Mouse (Mus musculus) forebrain, postnatal 0 days (tissue): ENCODE measurements around the gene Pdcd2l. TPM values are rescaled to one million over a fixed set of nuclear protein-coding genes. Genes with fewer than 3 reads are reported as not detected.

Experiments used
- ATAC-seq: fragments of 200-750 bp; cut with Nextera tagmentation; 2 replicates; pipeline ENCODE4 v1.8.0; 2017; ENCODE audit warnings: mild to moderate bottlenecking, moderate library complexity
- DNase-seq: peaks from one replicate; pipeline ENCODE4 v3.0.0-alpha.2; 2015
- H3K27ac ChIP-seq: fragments of 300-500 bp; sonication (generic); 2 replicates; pipeline ENCODE4 v1.5.1; 2014; ENCODE audit warnings: low read depth, mild to moderate bottlenecking, antibody characterized with exemption, low read length, moderate library complexity, mixed read lengths
- H3K27me3 ChIP-seq: fragments of 300-500 bp; sonication (generic); 2 replicates; pipeline ENCODE4 v1.6.1; 2014; ENCODE audit warnings: mild to moderate bottlenecking, low read length, mixed read lengths; ENCODE audit not compliant: insufficient read depth
- H3K36me3 ChIP-seq: fragments of 300-500 bp; sonication (generic); 2 replicates; pipeline ENCODE4 v1.6.1; 2014; ENCODE audit warnings: mild to moderate bottlenecking, moderate library complexity; ENCODE audit not compliant: insufficient read depth
- H3K4me1 ChIP-seq: fragments of 300-500 bp; sonication (generic); 2 replicates; pipeline ENCODE4 v1.6.1; 2014; ENCODE audit warnings: antibody characterized with exemption; ENCODE audit not compliant: insufficient read depth
- H3K4me2 ChIP-seq: fragments of 300-500 bp; sonication (generic); 2 replicates; pipeline ENCODE4 v1.6.1; 2014; ENCODE audit warnings: low read depth, mild to moderate bottlenecking, moderate library complexity
- H3K4me3 ChIP-seq: fragments of 300-500 bp; sonication (generic); 2 replicates; pipeline ENCODE4 v1.5.1; 2014; ENCODE audit warnings: low read depth, low read length, mixed read lengths
- H3K9ac ChIP-seq: fragments of 300-500 bp; sonication (generic); 2 replicates; pipeline ENCODE4 v1.6.1; 2014; ENCODE audit warnings: mild to moderate bottlenecking
- H3K9me3 ChIP-seq: fragments of 300-500 bp; sonication (generic); 2 replicates; pipeline ENCODE4 v1.6.1; 2016; ENCODE audit warnings: low read length
- CTCF ChIP-seq: sonication (generic); IDR thresholded peaks from 2 replicates; pipeline ENCODE4 v1.5.1; 2016; ENCODE audit warnings: antibody characterized with exemption, control low read depth, low read depth
- WGBS: fragments of 180-500 bp; shearing (Covaris S2); extraction: QIAGEN DNeasy Blood & Tissue Kit; methylation state at CpG from one replicate; pipeline ENCODE4 v1.1.7; 2014; 5-methylcytosine and 5-hydroxymethylcytosine counted together
- polyA plus RNA-seq: library from polyadenylated mRNA; unstranded; fragments of >200 nt; fragmentation: Nextera tagmentation; extraction: Ambion mirVana; gene quantifications from 2 replicates; pipeline ENCODE4 v1.2.1, GENCODE M21; 2015
- total RNA-seq: library from RNA; depleted of rRNA; stranded (reverse); fragments of >200 nt; gene quantifications from 2 replicates; pipeline ENCODE4 v1.2.3, GENCODE M21; 2014

The Pdcd2l gene
- total and polyA plus RNA-seq, 2 experiments from 2014 or later = 47.4 to 69.0 TPM

DNA sequence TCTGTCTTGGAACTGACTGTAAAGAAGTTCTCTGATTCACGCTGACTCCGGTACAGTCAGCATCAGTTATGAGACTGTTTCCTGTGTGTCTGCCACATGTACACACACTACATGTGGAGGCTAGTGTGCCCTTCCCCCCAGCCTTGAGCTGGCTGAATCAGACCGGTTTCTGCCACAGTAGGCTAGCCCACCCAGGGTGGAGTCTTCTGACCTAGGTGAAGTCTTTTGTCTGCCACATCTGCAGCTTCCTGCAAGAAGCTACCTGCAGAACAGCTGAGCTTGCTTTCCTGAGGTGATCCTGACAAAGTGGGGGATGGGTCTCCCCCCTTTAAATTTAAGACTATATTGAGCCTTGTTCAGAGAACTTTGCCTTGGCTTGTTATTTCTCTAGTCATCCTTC lies 27.0 kb downstream of the Pdcd2l start, which contains the start of gene Uba2:
TSS of gene Uba2 (minus strand) at position 146 of the 400 bp plus-strand sequence.
- ATAC-seq = no peak
- no peak for TF ChIP-seq CTCF
- H3K4me3 ChIP-seq = peak within 1 kb of the TSS; percentile 90
- no peak for DNase-seq
- H3K4me1 ChIP-seq = peaks cover 8% of the 10 kb centered on the region; the same call in 1 of the 2 replicates
- H3K36me3 ChIP-seq = peaks cover 6% of the 10 kb centered on the region
- H3K9ac ChIP-seq = peak within 1 kb of the TSS; percentile 86
- 80% methylated on average over 3 of the region's 3 CpGs for WGBS
- no peaks in the 10 kb centered on the region for H3K27me3 ChIP-seq
- peak within 1 kb of the TSS; percentile 85 for H3K27ac ChIP-seq
- H3K9me3 ChIP-seq = no peaks in the 10 kb centered on the region
- peak within 1 kb of the TSS; percentile 78 for H3K4me2 ChIP-seq

DNA sequence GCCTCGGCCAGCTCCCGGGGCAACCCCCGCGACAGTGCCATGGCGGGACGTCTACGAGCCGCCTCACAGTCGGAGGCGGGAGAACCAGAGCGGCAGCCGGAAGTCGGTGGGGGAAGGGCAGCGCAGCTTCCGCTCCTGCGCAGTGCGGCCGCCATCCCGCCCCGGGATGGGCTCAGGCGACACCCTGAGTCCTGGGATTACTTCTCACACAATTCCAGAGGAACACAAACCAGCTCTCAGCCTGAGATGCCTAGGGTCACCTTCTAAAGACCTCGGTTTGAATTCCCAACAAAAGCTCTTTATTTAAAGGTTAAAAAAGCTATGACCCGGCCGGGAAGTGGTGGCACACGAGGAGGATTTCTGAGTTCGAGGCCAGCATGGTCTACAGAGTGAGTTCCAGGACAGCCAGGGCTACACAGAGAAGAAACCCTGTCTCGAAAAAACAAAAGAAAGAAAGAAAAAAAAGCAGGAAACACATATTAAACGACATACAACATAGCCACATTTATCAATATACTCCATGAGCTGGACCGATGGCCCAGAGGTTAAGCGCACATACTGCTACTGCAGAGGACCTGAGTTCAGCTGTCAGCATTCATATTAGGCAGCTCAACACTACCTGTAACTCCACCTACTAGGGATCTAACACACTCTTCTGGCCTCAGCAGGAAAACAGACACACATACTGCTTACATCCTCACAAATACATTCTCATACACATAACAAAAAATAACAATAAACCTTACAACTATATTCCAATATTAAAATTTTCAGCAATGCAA lies 27.8 kb downstream of the Pdcd2l start:
- DNase-seq = peak; percentile 95
- peak overlapping the region; percentile 78 for H3K4me2 ChIP-seq
- no peaks in the 10 kb centered on the region for H3K9me3 ChIP-seq
- peak; percentile 98 for ATAC-seq
- no peaks in the 10 kb centered on the region for H3K27me3 ChIP-seq
- peak overlapping the region; percentile 85 for H3K27ac ChIP-seq
- H3K4me1 ChIP-seq = peaks cover 8% of the 10 kb centered on the region; the same call in 1 of the 2 replicates
- peaks cover 12% of the 10 kb centered on the region for H3K36me3 ChIP-seq
- WGBS = 9% methylated on average over 30 of the region's 30 CpGs
- H3K9ac ChIP-seq = peak overlapping the region; percentile 86
- 0 out of 2 replicates have a peak, but pooled peaks have one; percentile 5 for TF ChIP-seq CTCF
- peak overlapping the region; percentile 90 for H3K4me3 ChIP-seq

DNA sequence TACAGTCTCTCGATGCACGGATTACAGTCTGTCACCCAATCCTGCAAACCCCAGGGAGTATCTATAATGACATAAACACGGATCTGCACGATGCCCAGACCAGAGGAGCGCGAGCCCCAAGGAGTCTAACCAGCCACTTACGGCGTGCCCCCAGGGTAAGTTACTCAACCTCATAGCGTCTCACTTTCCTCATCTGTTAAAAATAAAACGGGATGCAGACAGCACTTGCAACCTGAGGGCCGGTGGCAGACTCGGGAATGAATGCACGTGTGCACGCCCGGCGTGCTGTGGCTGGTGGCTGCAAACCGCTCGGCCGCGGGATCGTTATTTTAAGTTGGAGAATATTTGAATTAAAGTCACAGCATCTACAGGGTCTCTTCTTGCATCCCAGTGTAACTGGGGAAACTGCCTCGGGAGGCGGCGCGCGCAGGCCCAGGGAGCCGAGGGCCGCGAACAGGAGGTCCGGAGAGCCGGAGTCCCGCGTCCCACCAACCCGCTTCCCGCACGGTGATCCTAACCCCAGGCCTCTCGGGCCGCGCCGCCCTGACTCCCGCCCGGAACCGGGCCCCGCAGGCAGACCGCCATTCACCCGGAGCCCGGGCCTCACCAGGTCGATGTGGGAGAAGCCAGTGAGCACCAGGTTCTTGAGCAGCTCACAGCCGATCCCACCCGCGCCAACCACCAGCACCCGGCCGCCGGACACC lies 28.5 kb downstream of the Pdcd2l start:
- WGBS = under 1% methylated on average over 53 of the region's 54 CpGs
- no peak for TF ChIP-seq CTCF

DNA sequence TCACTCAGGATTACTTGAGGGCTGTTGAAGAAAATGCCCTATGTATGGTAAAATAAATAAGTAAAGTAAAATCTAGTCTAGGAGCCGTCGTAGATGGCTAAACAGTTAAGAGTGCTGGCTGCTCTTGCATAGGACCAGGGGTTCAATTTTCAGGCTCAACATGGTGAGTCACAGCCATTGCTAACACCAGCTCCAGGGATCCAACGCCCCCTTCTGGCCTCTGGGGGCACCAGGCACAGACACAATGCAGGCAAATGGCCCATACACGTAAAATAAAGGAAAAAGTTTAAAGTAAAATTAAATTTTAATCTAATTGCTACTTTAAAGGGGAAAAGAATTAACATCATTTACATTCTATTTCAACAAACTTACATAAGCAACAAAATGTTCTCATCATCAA lies 29.6 kb downstream of the Pdcd2l start:
- no peaks in the 10 kb centered on the region for H3K9me3 ChIP-seq
- no peak for DNase-seq
- no peaks in the 10 kb centered on the region for H3K27me3 ChIP-seq
- H3K4me1 ChIP-seq = peaks cover 8% of the 10 kb centered on the region; the same call in 1 of the 2 replicates
- no peak overlapping the region for H3K4me2 ChIP-seq
- no peak for ATAC-seq
- no peak overlapping the region for H3K4me3 ChIP-seq
- no peak overlapping the region for H3K9ac ChIP-seq
- WGBS = 51% methylated on average over 4 of the region's 4 CpGs
- peaks cover 30% of the 10 kb centered on the region for H3K36me3 ChIP-seq
- TF ChIP-seq CTCF = peak; percentile 38
- no peak overlapping the region for H3K27ac ChIP-seq

More for the DNA sequence above, 28.5 kb downstream of the Pdcd2l start:
- H3K4me1 ChIP-seq = peaks cover 8% of the 10 kb centered on the region; the same call in 1 of the 2 replicates
- H3K4me2 ChIP-seq = peak overlapping the region; percentile 78
- peak overlapping the region; percentile 86 for H3K9ac ChIP-seq
- H3K27me3 ChIP-seq = no peaks in the 10 kb centered on the region
- H3K27ac ChIP-seq = peak overlapping the region; percentile 85
- ATAC-seq = peak; percentile 72
- peaks cover 19% of the 10 kb centered on the region for H3K36me3 ChIP-seq
- DNase-seq = no peak
- peak overlapping the region; percentile 90 for H3K4me3 ChIP-seq
- no peaks in the 10 kb centered on the region for H3K9me3 ChIP-seq

DNA sequence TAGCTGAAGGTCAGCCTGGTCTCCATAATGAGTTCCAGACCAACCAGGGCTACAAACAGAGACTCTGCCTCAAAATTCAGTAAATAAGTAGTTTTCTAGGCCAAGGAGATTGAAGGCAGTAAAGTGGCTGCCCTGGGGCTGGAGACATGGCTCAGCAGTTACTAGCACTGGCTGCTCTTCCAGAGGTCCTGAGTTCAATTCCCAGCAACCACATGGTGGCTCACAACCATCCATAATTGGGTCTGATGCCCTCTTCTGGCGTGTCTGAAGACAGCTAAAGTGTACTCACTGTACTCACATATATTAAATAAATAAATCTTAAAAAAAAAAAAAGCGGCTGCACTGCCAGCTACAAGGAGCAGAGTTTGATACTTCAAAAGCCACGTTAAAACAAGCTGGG lies 30.5 kb downstream of the Pdcd2l start:
- H3K4me3 ChIP-seq = no peak overlapping the region
- ATAC-seq = no peak
- H3K9ac ChIP-seq = no peak overlapping the region
- H3K4me1 ChIP-seq = peaks cover 8% of the 10 kb centered on the region; the same call in 1 of the 2 replicates
- WGBS = 85% methylated on average over 3 of the region's 3 CpGs
- H3K27me3 ChIP-seq = no peaks in the 10 kb centered on the region
- H3K27ac ChIP-seq = no peak overlapping the region
- peaks cover 39% of the 10 kb centered on the region for H3K36me3 ChIP-seq
- H3K4me2 ChIP-seq = no peak overlapping the region
- no peaks in the 10 kb centered on the region for H3K9me3 ChIP-seq
- no peak for DNase-seq
- no peak for TF ChIP-seq CTCF

DNA sequence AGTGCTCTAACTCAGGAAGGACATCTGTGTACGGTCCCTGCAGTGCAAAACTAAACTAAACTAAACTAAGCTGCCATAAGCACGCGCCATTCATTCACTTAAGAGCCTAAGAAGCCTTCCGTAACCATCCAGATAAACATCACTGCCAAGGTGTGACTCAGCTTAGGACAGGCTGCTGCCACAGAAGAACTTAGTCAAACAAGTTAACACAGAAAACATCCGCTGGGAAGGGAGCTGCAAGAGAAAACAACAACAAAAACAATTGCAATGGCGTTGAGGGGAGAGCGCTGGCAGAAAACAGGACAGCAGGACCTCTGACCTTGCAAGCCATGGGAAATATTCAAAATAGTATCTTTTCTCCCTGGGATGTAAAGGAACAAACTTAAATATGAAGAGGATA lies 31.8 kb downstream of the Pdcd2l start:
- ATAC-seq (no peak), DNase-seq (no peak)
- H3K9me3 ChIP-seq = no peaks in the 10 kb centered on the region
- no peak overlapping the region for H3K27ac ChIP-seq
- no peak for TF ChIP-seq CTCF
- H3K9ac ChIP-seq = no peak overlapping the region
- 92% methylated on average over 7 of the region's 7 CpGs for WGBS
- H3K4me3 ChIP-seq = no peak overlapping the region
- peaks cover 8% of the 10 kb centered on the region; the same call in 1 of the 2 replicates for H3K4me1 ChIP-seq
- peaks cover 50% of the 10 kb centered on the region for H3K36me3 ChIP-seq
- no peaks in the 10 kb centered on the region for H3K27me3 ChIP-seq
- H3K4me2 ChIP-seq = no peak overlapping the region

DNA sequence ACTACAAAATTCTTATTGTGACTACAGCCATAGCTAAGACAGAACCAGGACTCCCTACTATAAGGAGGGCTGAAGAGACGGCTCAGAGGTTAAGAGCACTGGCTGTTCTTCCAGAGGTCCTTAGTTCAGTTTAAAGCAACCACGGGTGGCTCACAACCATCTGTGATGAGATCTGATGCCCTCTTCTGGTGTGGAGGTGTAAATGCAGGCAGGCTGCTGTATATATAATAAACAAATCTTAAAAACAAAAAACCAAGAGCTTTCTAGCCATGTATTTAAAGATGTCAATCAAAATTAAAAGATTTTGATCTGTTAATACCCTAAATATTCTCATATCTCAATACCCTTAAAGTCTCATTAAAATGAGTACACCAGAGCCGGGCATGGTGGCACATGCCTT lies 37.3 kb downstream of the Pdcd2l start:
- H3K27ac ChIP-seq = no peak overlapping the region
- no peak for ATAC-seq
- H3K4me3 ChIP-seq = no peak overlapping the region
- 92% methylated on average over 3 of the region's 3 CpGs for WGBS
- H3K4me1 ChIP-seq = no peaks in the 10 kb centered on the region
- no peak for DNase-seq
- no peak overlapping the region for H3K9ac ChIP-seq
- H3K36me3 ChIP-seq = peaks cover 91% of the 10 kb centered on the region
- no peaks in the 10 kb centered on the region for H3K27me3 ChIP-seq
- no peaks in the 10 kb centered on the region for H3K9me3 ChIP-seq
- H3K4me2 ChIP-seq = no peak overlapping the region
- TF ChIP-seq CTCF = peak; percentile 29; the same call in 1 of the 2 replicates
